Mouse (Mus musculus): ENCODE measurements around the gene Gm48551. TPM values are rescaled to one million over a fixed set of nuclear protein-coding genes. Genes with fewer than 3 reads are reported as not detected.

Gene Gm48551
- total RNA-seq, 1 experiment from 2014 or later, result 6.9 TPM

DNA sequence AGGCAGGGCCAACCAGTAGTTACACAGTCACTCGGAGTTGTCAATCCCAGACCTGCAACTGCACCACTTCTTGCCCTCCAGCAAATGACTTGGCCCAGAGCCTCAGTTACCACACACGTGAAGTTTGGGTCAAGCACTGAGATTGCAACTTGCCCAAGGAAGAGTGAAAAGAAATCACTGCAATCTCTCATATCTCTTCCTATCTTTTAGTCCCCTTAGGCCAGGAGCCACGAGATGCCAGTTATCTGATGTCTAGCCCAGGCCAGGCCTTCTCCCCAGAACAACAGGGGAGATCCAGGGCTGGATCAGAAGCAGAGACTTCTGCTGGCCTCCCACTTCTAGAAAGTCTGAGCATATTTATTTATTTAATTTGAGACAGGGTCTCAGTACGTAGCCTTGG lies 28.7 kb upstream of the Gm48551 start:
- ATAC-seq (replicated peaks in 1 of 2; ENCODE audit: insufficient read depth in 1 of 2, low FRiP score in 2 of 2, low TSS enrichment in 1 of 2, low read depth in 1 of 2, poor library complexity in 2 of 2, severe bottlenecking in 2 of 2), result no peak

DNA sequence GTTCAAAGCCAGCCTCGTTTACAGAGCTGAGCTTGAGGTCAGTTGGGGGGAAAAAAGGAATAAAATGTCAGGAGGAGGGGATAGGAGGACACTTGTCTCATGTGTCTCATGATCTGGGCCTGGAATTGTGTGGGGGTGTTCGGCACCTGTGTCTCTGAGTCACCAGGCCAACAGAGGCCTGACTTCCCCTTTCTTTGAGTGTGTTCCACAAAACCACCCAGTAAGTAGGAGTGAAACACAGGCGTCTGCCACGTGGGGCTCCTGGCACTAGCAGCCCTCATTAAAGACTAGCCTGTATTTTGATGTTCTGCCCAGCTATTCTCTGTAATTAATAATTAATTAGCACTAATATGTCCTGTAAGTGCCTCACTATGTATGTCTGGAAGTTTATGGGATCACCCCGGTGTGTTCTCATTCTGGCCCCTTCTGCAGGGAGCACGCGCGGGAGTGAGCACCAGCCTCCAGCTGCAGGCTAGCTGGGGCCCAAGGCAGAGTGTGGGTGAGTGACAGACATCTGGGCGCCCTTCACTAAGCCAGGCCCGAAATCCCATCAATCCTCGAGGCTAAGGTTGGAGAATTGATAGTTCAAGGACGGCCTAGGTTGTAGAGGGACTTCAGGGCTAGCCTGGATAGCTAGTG lies 27.8 kb upstream of the Gm48551 start:
- peak; percentile 66 to 72 for ATAC-seq (replicated peaks in 1 of 2; ENCODE audit: insufficient read depth in 1 of 2, low FRiP score in 2 of 2, low TSS enrichment in 1 of 2, low read depth in 1 of 2, poor library complexity in 2 of 2, severe bottlenecking in 2 of 2)

DNA sequence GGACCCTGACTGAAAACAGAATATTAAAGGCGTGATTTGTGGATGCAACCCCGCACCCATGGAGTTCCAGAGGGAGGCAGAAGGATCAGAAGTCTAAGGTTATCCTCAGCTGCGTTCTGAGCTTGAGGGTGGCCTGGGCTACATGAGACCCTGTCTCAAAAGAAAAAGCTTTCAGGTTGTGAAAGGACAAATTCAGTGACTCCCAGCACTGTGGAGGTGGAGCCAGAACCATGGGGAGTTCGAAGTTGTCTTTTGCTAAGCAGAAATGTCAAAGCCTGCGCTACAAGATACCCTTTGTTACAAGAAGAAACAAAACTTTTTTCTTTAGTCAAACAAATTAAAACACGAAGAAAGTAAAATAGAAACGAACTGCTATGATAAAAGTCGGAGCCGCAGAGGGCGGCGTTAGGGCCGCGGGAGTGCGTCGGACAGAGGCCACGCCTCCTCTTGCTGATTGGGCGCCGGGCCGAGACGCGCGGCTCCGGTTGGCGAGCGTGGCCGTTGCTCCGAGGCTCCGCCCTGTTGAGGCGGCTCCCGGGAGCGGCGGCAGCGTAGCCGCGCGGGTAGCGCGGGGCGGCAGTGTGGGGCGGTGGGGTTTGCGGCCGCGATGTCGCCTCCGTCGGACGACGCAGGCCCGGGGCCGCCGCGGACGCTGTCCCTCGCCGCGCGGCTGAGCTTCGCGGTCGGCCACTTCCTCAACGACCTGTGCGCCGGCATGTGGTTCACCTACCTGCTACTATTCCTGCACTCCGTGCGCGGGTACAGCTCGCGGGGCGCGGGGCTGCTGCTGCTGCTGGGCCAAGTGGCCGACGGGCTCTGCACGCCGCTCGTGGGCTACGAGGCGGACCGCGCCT lies 27.0 kb upstream of the Gm48551 start, which contains the start of gene Mfsd12:
TSS of gene Mfsd12 (plus strand) at position 501 of the 854 bp plus-strand sequence.
- peak; percentile 60 to 83 for ATAC-seq (replicated peaks in 1 of 2; ENCODE audit: insufficient read depth in 1 of 2, low FRiP score in 2 of 2, low TSS enrichment in 1 of 2, low read depth in 1 of 2, poor library complexity in 2 of 2, severe bottlenecking in 2 of 2)

DNA sequence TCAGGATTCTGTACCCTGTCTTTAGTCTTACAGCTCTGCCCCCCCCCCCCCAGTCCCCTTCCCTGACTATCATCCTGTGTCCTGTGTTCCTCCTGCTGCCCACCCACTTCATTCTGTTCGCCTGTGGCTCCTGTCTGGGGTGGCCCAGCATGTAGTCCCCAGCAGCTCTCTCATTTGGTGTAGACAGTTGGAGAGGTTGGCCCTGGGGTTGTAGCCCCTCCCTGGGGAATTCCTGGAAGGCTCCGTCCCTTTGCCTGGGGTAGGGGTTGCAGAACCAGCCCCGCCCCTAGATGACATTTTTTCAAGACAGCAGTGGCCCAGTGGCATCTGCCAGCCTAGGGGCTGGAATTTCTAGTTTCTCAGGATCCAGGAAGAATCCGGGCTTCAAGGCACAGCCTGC lies 26.1 kb upstream of the Gm48551 start:
- no peak for ATAC-seq (replicated peaks in 1 of 2; ENCODE audit: insufficient read depth in 1 of 2, low FRiP score in 2 of 2, low TSS enrichment in 1 of 2, low read depth in 1 of 2, poor library complexity in 2 of 2, severe bottlenecking in 2 of 2)

DNA sequence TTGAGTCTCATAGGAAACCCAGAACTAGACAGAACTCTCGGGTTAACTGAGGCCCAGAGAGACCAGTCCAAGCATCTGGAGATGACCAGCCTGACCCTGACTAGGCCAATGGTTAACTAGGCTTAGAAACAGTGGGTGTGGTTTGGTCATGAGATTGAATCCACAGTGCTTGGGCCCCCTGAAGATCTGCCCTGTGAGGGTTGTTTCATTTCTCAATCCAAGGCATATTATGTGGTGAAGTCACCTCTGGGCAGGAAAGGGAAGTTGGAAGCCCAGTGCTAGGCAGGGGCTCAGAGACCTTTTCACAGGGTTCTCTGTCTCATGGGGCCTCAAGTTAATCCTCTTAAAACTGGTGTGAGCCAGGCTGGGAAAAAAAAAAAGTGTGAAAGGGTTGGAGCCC lies 25.4 kb upstream of the Gm48551 start:
- peak; percentile 30 to 32; a peak in 3 of 4 replicates for ATAC-seq (replicated peaks in 1 of 2; ENCODE audit: insufficient read depth in 1 of 2, low FRiP score in 2 of 2, low TSS enrichment in 1 of 2, low read depth in 1 of 2, poor library complexity in 2 of 2, severe bottlenecking in 2 of 2)

DNA sequence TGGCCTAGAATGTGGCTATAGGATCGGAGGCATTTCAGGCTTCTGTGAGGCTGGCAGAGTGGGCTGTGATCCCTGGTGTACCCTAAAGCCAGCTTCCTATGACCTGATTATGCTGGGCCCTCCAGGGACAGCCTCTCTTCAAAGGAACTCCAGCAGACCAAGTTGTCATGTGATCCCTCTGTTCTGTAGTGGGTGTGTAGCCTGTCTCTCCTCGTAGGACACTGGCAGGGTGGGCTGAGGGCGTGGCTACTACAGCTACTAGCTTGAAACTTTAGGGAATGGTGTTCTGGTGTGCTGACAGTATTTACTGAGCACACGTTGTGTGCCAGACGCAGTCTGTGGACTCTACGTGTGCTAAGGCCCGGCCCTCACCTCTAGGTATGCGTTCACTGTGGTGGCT lies 23.5 kb upstream of the Gm48551 start:
- ATAC-seq (replicated peaks in 1 of 2; ENCODE audit: insufficient read depth in 1 of 2, low FRiP score in 2 of 2, low TSS enrichment in 1 of 2, low read depth in 1 of 2, poor library complexity in 2 of 2, severe bottlenecking in 2 of 2), result no peak

DNA sequence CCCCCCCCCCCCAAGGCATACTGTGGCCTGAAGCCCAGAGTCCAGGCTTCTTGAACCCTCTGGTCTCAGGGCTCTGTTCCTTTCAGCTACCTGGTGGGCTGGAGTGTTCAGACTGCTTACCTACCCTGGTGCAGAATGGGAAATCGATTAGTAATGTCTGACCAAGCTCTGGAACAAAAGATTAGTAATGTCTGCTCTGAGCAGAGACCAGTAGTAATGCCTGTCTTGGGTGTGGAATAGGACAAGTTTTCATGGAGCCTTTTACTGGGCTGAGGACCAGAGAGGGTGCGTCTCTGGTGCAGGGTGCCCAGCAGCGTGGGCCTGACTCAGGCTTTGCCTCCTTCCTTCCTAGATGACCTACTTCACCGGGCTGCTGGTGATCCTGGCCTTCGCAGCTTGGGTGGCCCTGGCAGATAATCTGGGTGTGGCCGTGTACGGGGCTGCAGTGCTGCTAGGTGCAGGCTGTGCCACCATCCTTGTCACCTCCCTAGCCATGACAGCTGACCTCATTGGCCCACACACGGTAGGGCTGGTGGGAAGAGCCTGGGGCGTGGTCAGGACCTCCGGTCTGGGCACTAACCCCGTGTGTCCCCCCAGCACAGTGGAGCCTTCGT lies 21.8 kb upstream of the Gm48551 start:
- no peak for ATAC-seq (replicated peaks in 1 of 2; ENCODE audit: insufficient read depth in 1 of 2, low FRiP score in 2 of 2, low TSS enrichment in 1 of 2, low read depth in 1 of 2, poor library complexity in 2 of 2, severe bottlenecking in 2 of 2)

DNA sequence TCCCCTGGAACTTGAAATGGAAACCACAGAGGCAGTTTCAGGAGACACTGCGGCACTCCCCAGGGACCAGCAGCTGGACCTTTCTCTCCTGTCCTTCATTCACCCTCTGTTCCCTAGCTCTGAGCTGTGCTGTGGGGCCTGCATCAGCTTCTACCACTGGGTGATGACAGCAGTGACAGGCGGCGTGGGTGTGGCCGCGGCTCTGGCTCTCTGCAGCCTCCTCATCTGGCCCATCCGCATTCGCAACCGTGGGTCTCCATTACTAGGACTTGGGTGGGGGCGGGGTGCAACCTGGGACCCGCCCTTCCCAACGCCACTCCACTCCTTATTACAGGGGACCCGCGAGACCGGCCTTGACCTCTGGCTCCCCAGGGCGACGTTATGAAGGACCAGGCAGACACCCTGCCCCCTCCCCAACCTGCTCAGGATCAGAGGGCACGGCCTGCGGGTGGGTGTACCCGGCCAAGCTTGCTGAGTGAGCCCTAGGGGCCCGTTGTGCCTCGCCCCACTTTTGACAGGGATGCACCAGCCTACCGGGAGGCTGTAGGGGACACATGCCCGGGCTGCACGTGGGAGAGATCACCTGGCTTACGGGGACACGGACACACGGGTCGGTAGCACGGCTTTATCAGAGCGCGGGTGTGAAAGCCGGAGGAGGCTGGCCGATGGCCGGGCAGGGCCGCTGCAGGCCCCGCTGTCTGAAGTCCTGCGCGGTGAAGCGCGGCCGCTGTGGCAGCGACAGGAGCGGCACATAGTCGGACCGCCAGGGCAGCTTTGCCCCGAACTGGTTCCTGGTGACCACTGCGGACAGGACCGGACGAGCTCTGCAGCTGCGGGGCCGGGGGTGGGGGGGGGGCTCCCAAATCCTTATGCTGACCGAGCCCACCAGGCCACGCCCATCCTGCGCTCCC lies 20.6 kb upstream of the Gm48551 start:
- no peak for ATAC-seq (replicated peaks in 1 of 2; ENCODE audit: insufficient read depth in 1 of 2, low FRiP score in 2 of 2, low TSS enrichment in 1 of 2, low read depth in 1 of 2, poor library complexity in 2 of 2, severe bottlenecking in 2 of 2)

DNA sequence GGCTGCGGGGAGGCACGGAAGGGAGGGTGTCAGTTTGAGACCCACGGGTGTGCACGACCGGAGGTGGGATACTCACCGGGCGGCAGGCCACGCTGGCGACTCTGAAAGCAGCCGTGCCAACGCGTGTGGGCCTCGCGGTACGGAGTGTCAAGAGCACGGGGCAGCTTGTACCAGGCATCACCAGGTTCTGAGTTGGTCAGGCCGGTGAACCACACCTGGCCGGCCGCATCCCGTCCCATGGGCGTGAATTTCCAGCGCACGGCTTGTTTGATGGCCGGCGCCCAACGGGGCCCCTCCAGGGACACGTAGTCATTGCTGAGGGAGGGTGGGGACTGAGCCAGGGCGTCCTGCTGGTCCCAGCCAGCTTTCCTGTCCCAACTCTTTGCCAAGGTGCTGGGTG lies 19.6 kb upstream of the Gm48551 start:
- ATAC-seq (replicated peaks in 1 of 2; ENCODE audit: insufficient read depth in 1 of 2, low FRiP score in 2 of 2, low TSS enrichment in 1 of 2, low read depth in 1 of 2, poor library complexity in 2 of 2, severe bottlenecking in 2 of 2), result no peak

DNA sequence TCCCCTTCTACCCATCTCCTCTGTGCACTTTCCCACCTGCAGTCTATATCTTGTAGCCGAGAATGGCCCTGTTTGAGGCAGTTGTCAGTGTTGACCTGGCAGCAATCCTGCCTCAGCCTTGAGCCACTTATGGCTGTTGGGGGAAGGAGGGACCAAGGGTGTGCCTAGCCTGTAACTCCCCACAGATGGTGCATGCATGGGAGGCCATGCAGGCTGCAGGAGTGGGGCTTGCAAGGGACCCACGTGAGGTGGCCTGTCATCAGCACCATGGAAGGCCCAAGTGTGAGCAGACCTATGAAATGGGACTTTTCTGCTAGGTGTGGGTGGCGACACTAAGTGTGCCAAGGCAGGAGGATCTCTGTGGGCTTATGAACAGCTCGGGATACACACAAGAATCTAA lies 19.2 kb upstream of the Gm48551 start:
- ATAC-seq (replicated peaks in 1 of 2; ENCODE audit: insufficient read depth in 1 of 2, low FRiP score in 2 of 2, low TSS enrichment in 1 of 2, low read depth in 1 of 2, poor library complexity in 2 of 2, severe bottlenecking in 2 of 2), result no peak

DNA sequence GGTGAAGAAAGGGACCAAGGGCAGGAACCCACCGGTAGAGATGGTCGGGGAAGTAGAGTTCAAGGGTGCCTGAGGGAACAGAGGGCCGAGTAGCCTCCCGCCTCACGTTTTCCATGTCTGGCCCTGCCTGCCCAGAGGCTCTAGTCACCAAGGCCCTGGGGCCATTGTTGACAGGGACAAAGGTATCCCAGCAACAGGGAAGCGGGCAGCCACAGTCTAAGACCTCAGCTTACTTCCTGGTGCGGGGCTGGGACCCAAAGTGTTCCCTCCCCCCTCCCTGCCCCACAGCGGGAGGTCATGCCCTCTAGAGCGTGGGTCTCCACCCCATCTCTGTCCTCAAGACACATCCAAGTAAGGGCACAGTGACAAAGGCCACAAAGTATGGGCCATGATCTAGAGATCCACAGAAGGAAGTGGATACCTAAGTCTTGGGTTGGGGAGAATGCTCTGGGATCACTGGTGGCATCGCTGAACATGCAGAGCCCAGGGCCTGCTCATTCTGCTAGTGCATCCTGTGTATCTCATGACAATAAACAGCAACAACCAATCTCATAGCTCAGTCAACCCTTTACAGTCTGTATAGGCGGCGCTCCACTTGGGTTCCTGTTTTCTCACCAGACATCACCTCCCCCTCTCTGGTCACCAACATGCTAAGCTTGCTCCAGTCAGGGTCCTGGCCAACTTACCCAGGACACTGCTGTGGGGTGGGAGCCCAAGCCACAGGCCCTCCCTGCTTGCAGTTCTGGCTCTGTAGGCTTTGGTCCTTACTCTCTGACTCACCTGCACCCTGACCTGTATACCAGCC lies 18.4 kb upstream of the Gm48551 start, which contains the start of gene 4930404N11Rik:
TSS of gene 4930404N11Rik (minus strand) at position 145 of the 805 bp plus-strand sequence.
- ATAC-seq (replicated peaks in 1 of 2; ENCODE audit: insufficient read depth in 1 of 2, low FRiP score in 2 of 2, low TSS enrichment in 1 of 2, low read depth in 1 of 2, poor library complexity in 2 of 2, severe bottlenecking in 2 of 2), result peak; percentile 15 to 30; a peak in 2 of 4 replicates

DNA sequence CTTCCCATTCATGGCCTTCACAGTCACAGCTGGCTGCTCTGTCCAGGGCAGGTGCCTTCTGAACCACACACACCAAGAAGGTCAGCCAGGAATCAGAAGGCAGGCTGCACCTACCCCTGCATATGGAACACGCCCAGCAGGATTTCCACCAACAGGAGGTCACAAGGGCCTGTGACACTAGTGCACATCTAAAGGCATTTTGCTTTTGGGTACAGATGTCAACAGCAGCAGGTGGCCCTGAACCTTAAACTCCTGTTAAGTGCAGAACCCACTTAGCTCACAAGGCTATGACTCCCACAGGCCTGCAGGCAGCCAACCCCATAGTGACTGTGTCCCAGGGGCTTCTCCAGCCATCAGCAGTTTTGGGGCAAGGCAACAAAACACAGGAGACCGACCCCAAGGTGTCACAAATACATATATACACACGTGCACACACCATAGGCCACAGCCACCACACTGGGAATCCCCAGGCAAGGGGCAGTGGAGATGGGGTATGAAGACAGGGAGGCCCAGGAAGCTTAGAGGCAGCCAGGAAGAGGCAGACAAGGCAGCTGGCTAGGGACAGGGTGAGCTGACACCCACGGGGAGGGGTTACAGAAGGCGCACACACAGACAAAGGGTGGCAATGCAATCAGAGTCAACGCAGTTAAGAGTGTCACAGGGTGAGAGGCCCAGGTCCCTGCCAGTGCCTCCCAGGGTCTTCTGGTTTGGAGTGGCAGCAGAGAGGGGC lies 17.6 kb upstream of the Gm48551 start:
- no peak for ATAC-seq (replicated peaks in 1 of 2; ENCODE audit: insufficient read depth in 1 of 2, low FRiP score in 2 of 2, low TSS enrichment in 1 of 2, low read depth in 1 of 2, poor library complexity in 2 of 2, severe bottlenecking in 2 of 2)

DNA sequence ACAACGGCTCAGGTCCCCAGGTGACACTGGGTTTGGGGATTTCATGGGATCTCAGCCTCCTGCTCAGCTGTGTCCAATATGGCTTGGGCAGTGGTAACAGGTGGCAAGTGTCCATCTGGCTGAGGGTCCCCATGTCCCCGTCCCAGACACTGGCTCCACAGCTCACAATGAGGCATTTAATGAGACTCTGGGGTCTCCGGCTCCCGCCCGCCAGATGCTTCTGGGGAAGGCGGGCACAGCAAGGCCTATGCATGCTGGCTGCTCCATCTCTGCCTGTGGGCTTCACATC lies 17.1 kb upstream of the Gm48551 start:
- no peak for ATAC-seq (replicated peaks in 1 of 2; ENCODE audit: insufficient read depth in 1 of 2, low FRiP score in 2 of 2, low TSS enrichment in 1 of 2, low read depth in 1 of 2, poor library complexity in 2 of 2, severe bottlenecking in 2 of 2)

DNA sequence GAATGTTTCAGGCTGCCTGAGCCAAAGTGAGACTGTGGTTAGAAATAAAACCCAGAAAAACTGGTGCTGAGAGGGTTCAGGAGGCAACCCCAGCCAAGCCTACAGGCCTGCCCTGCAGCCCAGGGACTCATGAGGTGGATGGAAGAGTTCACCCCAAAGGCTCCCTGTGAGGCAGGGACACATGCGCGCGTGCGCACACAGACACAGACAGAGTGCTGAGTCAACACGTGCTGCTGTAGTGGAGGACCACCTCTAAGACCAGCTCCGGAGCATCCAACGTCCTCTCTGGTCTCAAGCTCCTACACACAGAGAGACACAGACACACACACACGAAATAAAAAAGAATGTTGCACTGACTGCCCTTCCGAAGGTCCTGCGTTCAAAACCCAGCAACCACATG lies 8.9 kb upstream of the Gm48551 start:
- no peak for ATAC-seq (replicated peaks in 1 of 2; ENCODE audit: insufficient read depth in 1 of 2, low FRiP score in 2 of 2, low TSS enrichment in 1 of 2, low read depth in 1 of 2, poor library complexity in 2 of 2, severe bottlenecking in 2 of 2)

DNA sequence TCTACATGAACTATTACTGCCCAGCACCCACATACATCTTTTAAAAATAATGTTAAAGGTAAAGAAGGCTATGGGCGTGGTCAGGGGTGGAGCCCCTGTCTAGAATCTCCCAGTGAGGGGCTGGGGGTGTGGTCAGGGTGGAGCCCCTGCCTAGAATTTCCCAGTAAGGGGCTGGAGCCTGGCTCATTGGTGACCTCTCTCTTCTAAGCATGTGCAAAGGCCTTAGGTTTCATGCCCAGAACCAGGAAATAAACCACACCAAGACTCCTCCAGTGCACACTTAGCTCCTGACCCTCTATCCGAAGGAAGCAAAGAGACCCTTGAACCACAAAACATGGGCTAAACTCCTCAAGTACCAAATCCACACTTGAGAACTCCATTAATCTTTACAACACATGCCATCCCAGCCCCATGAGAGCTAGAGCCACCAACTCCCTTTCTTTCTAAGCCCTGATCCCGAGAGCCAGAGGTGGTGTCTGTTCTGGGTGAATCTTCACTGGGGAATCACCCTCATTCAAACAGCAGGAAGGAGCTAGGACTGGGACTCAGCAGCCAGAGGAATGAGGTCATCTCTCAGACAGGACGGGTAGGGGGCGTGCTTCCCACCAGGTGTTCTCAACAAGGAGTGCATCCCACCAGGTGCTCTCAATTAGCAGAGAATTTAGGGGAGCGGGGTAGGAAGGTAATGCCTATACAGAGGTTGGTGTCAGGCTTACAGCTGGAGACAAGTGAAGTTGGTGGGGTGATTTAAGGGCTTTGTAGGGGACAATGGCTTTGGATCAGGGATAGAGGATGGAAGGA lies 7.5 kb upstream of the Gm48551 start:
- no peak for ATAC-seq (replicated peaks in 1 of 2; ENCODE audit: insufficient read depth in 1 of 2, low FRiP score in 2 of 2, low TSS enrichment in 1 of 2, low read depth in 1 of 2, poor library complexity in 2 of 2, severe bottlenecking in 2 of 2)

DNA sequence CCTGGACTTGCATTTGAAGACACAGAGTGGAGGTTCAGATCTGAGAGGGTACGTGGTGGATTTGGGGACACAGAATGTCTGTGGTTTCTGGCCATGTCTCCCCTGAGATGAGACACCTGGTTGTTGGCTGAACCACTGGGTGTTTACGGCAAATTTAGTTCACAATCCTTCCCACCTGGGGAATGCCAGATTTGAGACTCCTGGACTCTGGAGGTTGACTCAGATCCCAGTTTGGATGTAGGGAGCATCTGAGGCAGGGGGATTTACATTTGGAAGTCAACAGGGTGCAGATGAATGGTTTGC lies 7.0 kb upstream of the Gm48551 start:
- no peak for ATAC-seq (replicated peaks in 1 of 2; ENCODE audit: insufficient read depth in 1 of 2, low FRiP score in 2 of 2, low TSS enrichment in 1 of 2, low read depth in 1 of 2, poor library complexity in 2 of 2, severe bottlenecking in 2 of 2)

Data from hematopoietic stem cell, adult 5-6 weeks (primary cell).